Mouse (Mus musculus): ENCODE data around the gene Phf23. TPM values are rescaled to one million over a fixed set of nuclear protein-coding genes. Genes with fewer than 3 reads are reported as not detected.

Phf23 gene
- polyA plus RNA-seq, 1 experiment from 2014 or later, result 36.6 TPM

DNA sequence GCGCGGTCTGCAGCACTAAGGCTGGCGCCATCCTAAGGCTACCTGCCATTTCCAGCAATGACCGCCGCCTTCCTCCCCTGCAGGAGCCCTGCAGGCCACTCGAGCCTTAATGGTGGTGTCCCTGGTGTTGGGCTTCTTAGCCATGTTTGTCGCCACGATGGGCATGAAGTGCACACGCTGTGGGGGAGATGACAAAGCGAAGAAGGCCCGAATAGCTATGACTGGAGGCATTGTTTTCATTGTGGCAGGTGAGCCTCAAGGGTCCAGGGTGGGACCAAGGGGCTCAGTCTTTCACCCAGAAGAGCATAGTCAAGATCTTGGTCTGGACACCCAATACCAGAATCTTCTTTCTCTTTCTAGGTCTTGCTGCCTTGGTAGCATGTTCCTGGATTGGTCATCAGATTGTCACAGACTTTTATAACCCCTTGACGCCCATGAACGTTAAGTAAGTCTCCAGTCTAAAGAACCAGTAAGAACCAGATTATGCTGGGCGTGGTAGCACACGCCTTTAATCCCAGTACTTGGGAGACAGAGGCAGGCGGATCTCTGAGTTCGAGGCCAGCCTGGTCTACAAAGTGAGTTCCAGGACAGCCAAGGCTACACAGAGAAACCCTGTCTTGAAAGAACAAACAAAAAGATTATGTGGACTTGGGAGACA, 28.6 kb upstream of the Phf23 start:
- Histone ChIP-seq H3K36me3 (ENCODE audit: control insufficient read depth, insufficient read depth, low read length) (peaks cover 13% of the 10 kb centered on the region; the same call in 1 of the 2 replicates), H3K27ac (ENCODE audit: low read depth, low read length) (no peak overlapping the region), H3K9ac (ENCODE audit: low read depth, low read length) (no peak overlapping the region), H3K4me1 (replicated peaks; ENCODE audit: control insufficient read depth, insufficient read depth, low read length) (peaks cover 20% of the 10 kb centered on the region), H3K4me3 (ENCODE audit: low read depth, low read length) (peak overlapping the region; percentile 44), H3K27me3 (replicated peaks; ENCODE audit: control insufficient read depth, insufficient read depth, low read length) (peaks cover 61% of the 10 kb centered on the region), H3K9me3 (ENCODE audit: control insufficient read depth, low read length) (no peaks in the 10 kb centered on the region), H3K4me2 (peak overlapping the region; percentile 81)
- ATAC-seq (replicated peaks; ENCODE audit: low FRiP score) (no peak), DNase-seq (ENCODE audit: low spot score) (no peak)
- 35% methylated on average over 17 of the region's 17 CpGs for WGBS

DNA sequence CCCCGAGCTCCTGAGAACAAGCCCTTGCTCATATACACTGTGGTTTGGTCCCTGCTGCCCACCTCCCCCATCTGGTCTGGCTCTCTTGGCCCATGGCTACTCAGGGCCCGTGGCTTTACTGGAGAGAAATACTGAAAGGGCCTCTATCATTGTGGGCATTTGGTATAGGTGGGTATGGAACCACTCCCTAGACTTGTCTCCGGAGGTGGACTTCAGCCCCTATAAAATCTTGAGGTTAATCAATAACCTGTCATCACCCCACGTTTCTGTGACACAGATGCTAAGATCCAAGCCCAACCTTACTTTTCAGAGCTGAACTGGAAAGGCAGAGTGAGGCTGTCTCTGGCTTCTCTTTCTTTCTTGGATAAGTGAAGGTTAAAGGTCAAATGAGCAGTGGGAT, 26.8 kb upstream of the Phf23 start:
- ATAC-seq (replicated peaks; ENCODE audit: low FRiP score) (no peak), DNase-seq (ENCODE audit: low spot score) (no peak)
- Histone ChIP-seq H3K9ac (ENCODE audit: low read depth, low read length) (no peak overlapping the region), H3K27ac (ENCODE audit: low read depth, low read length) (no peak overlapping the region), H3K4me2 (no peak overlapping the region), H3K36me3 (ENCODE audit: control insufficient read depth, insufficient read depth, low read length) (peaks cover 18% of the 10 kb centered on the region; the same call in 1 of the 2 replicates), H3K4me3 (ENCODE audit: low read depth, low read length) (no peak overlapping the region), H3K4me1 (replicated peaks; ENCODE audit: control insufficient read depth, insufficient read depth, low read length) (peaks cover 20% of the 10 kb centered on the region), H3K27me3 (replicated peaks; ENCODE audit: control insufficient read depth, insufficient read depth, low read length) (peaks cover 43% of the 10 kb centered on the region), H3K9me3 (ENCODE audit: control insufficient read depth, low read length) (no peaks in the 10 kb centered on the region)
- 75% methylated on average over 4 of the region's 4 CpGs for WGBS

DNA sequence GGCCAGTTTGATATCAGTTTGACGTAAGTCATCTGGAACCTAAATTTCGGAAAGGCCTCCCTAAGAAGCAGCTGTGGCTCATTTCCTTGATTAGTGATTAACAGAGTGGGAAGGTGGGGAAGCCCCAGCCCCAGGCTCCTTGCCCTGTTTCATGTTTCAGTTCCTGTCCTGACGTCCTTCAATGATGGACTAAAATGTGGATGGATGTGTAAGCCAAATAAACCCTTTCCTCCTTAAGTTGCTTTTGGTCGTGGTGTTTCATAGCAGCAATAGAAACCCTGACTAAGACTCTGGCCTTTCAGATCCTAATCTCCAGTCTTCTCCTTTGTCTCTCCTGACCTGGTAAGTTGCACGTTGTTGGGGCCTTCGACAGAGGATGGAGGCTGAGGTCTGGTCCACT, 25.4 kb upstream of the Phf23 start:
- peaks cover 29% of the 10 kb centered on the region for H3K27me3 ChIP-seq (replicated peaks; ENCODE audit: control insufficient read depth, insufficient read depth, low read length)
- no peak overlapping the region for H3K4me2 ChIP-seq
- H3K4me3 ChIP-seq (ENCODE audit: low read depth, low read length), result no peak overlapping the region
- H3K36me3 ChIP-seq (ENCODE audit: control insufficient read depth, insufficient read depth, low read length), result peaks cover 30% of the 10 kb centered on the region; the same call in 1 of the 2 replicates
- H3K27ac ChIP-seq (ENCODE audit: low read depth, low read length), result no peak overlapping the region
- no peak overlapping the region for H3K9ac ChIP-seq (ENCODE audit: low read depth, low read length)
- no peaks in the 10 kb centered on the region for H3K9me3 ChIP-seq (ENCODE audit: control insufficient read depth, low read length)
- DNase-seq (ENCODE audit: low spot score) (no peak), ATAC-seq (replicated peaks; ENCODE audit: low FRiP score) (no peak)
- peaks cover 19% of the 10 kb centered on the region for H3K4me1 ChIP-seq (replicated peaks; ENCODE audit: control insufficient read depth, insufficient read depth, low read length)
- WGBS, result 75% methylated on average over 6 of the region's 6 CpGs

DNA sequence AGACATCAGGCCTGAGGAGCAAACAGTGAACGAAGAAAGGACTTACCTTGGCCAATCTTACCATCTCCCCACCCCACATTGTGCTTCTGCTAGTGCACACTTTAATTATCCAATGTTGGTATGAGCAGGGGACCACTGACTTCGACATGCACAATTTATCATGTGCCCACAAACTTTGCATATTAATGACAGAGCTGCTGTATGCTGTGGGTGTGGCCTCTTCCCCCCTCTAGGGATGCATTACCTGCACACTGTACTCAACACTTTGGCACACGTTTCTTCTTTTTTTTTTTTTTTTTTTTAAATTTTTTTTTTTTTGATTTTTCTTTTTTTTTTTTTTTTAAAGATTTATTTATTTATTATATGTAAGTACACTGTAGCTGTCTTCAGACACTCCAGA, 24.8 kb upstream of the Phf23 start:
- ATAC-seq (replicated peaks; ENCODE audit: low FRiP score) (no peak), DNase-seq (ENCODE audit: low spot score) (no peak)
- peaks cover 13% of the 10 kb centered on the region for H3K4me1 ChIP-seq (replicated peaks; ENCODE audit: control insufficient read depth, insufficient read depth, low read length)
- no peak overlapping the region for H3K4me2 ChIP-seq
- H3K9me3 ChIP-seq (ENCODE audit: control insufficient read depth, low read length), result no peaks in the 10 kb centered on the region
- peaks cover 30% of the 10 kb centered on the region; the same call in 1 of the 2 replicates for H3K36me3 ChIP-seq (ENCODE audit: control insufficient read depth, insufficient read depth, low read length)
- WGBS, result 77% methylated on average over 3 of the region's 3 CpGs
- no peak overlapping the region for H3K27ac ChIP-seq (ENCODE audit: low read depth, low read length)
- H3K9ac ChIP-seq (ENCODE audit: low read depth, low read length), result no peak overlapping the region
- peaks cover 23% of the 10 kb centered on the region for H3K27me3 ChIP-seq (replicated peaks; ENCODE audit: control insufficient read depth, insufficient read depth, low read length)
- no peak overlapping the region for H3K4me3 ChIP-seq (ENCODE audit: low read depth, low read length)

DNA sequence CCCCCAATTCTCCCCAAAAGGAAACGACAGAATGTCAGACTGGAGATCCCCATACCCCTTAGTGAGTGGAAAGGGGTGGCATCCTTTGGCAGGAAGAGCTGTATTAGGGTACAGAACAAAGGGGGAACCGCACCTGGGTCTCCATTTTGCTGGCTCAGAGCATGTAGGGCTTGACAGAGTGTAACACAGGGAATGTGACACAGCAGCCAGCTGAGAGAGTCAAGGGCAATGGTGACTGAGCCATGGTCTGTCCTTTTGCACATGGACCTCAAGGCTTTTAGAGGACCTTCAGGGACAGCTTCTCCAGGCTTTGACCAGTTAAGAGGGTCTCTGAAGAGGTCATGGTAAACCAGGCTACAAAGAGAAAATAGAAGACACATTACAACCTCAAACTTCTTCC, 20.7 kb upstream of the Phf23 start:
- ATAC-seq (replicated peaks; ENCODE audit: low FRiP score) (no peak), DNase-seq (ENCODE audit: low spot score) (no peak)
- no peak overlapping the region for H3K27ac ChIP-seq (ENCODE audit: low read depth, low read length)
- no peaks in the 10 kb centered on the region for H3K27me3 ChIP-seq (replicated peaks; ENCODE audit: control insufficient read depth, insufficient read depth, low read length)
- H3K9ac ChIP-seq (ENCODE audit: low read depth, low read length), result no peak overlapping the region
- H3K4me1 ChIP-seq (replicated peaks; ENCODE audit: control insufficient read depth, insufficient read depth, low read length), result no peaks in the 10 kb centered on the region
- peaks cover 37% of the 10 kb centered on the region for H3K36me3 ChIP-seq (ENCODE audit: control insufficient read depth, insufficient read depth, low read length)
- H3K4me2 ChIP-seq, result no peak overlapping the region
- WGBS, result 90% methylated on average over 2 of the region's 2 CpGs
- H3K9me3 ChIP-seq (ENCODE audit: control insufficient read depth, low read length), result no peaks in the 10 kb centered on the region
- H3K4me3 ChIP-seq (ENCODE audit: low read depth, low read length), result no peak overlapping the region

GRCm38 (mm10) chr11:69976271-69976670, 19.3 kb upstream of the Phf23 start:
- Histone ChIP-seq H3K27me3 (replicated peaks; ENCODE audit: control insufficient read depth, insufficient read depth, low read length) (no peaks in the 10 kb centered on the region), H3K4me1 (replicated peaks; ENCODE audit: control insufficient read depth, insufficient read depth, low read length) (no peaks in the 10 kb centered on the region), H3K9ac (ENCODE audit: low read depth, low read length) (no peak overlapping the region), H3K36me3 (ENCODE audit: control insufficient read depth, insufficient read depth, low read length) (peaks cover 32% of the 10 kb centered on the region), H3K9me3 (ENCODE audit: control insufficient read depth, low read length) (no peaks in the 10 kb centered on the region), H3K4me2 (no peak overlapping the region), H3K27ac (ENCODE audit: low read depth, low read length) (no peak overlapping the region), H3K4me3 (ENCODE audit: low read depth, low read length) (0 out of 2 replicates have a peak overlapping the region, but pooled peaks have one; percentile 10)
- DNase-seq (ENCODE audit: low spot score), result no peak
- WGBS, result 77% methylated on average over 4 of the region's 4 CpGs
- no peak for ATAC-seq (replicated peaks; ENCODE audit: low FRiP score)

- Histone ChIP-seq H3K4me3 (ENCODE audit: low read depth, low read length) (peak overlapping the region; percentile 94), H3K27ac (ENCODE audit: low read depth, low read length) (peak overlapping the region; percentile 99), H3K36me3 (ENCODE audit: control insufficient read depth, insufficient read depth, low read length) (peaks cover 21% of the 10 kb centered on the region), H3K4me2 (peak overlapping the region; percentile 92), H3K9ac (ENCODE audit: low read depth, low read length) (peak overlapping the region; percentile 92), H3K9me3 (ENCODE audit: control insufficient read depth, low read length) (no peaks in the 10 kb centered on the region), H3K27me3 (replicated peaks; ENCODE audit: control insufficient read depth, insufficient read depth, low read length) (no peaks in the 10 kb centered on the region), H3K4me1 (replicated peaks; ENCODE audit: control insufficient read depth, insufficient read depth, low read length) (peaks cover 19% of the 10 kb centered on the region)
- ATAC-seq (replicated peaks; ENCODE audit: low FRiP score) (no peak), DNase-seq (ENCODE audit: low spot score) (no peak)
- 2% methylated on average over 16 of the region's 16 CpGs for WGBS
Observed at GRCm38 (mm10) chr11:69979827-69980195, 15.8 kb upstream of the Phf23 start.

- peak overlapping the region; percentile 92 for H3K9ac ChIP-seq (ENCODE audit: low read depth, low read length)
- DNase-seq (ENCODE audit: low spot score) (peak; percentile 99), ATAC-seq (replicated peaks; ENCODE audit: low FRiP score) (peak; percentile 91)
- peak overlapping the region; percentile 92 for H3K4me2 ChIP-seq
- H3K27me3 ChIP-seq (replicated peaks; ENCODE audit: control insufficient read depth, insufficient read depth, low read length), result no peaks in the 10 kb centered on the region
- H3K4me3 ChIP-seq (ENCODE audit: low read depth, low read length), result peak overlapping the region; percentile 94
- H3K4me1 ChIP-seq (replicated peaks; ENCODE audit: control insufficient read depth, insufficient read depth, low read length), result peaks cover 19% of the 10 kb centered on the region
- H3K36me3 ChIP-seq (ENCODE audit: control insufficient read depth, insufficient read depth, low read length), result peaks cover 22% of the 10 kb centered on the region
- WGBS, result under 1% methylated on average over 58 of the region's 60 CpGs
- peak overlapping the region; percentile 99 for H3K27ac ChIP-seq (ENCODE audit: low read depth, low read length)
- no peaks in the 10 kb centered on the region for H3K9me3 ChIP-seq (ENCODE audit: control insufficient read depth, low read length)
Observed at GRCm38 (mm10) chr11:69980196-69981140, 15.1 kb upstream of the Phf23 start.

Measured in liver, embryonic 11.5 days (tissue).